26 mouse cellular contexts compared by ENCODE assay signal in the genomic region with DNA sequence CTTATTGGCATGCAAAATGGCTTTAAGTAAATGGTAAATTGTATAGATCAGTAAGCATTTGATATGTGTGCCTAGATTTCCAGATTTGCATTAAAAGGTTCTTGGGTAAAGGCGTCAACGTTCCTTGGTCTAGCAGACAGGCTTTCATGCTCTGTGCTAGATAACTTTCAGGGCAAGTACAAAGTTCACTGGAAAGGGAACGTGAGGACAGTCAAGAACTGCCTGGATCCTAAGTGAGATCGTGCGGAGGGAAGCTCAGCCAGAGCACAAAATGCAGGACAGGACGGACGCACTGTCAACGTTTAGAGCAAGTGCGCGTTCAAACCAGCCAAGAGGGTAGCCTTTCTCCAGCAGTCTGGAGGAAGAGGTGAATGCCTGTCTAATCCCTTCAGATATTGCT. TPM values are rescaled to one million over a fixed set of nuclear protein-coding genes. Genes with fewer than 3 reads are reported as not detected.
A peak's percentile ranks its signal among the peaks of the same experiment; 100 is the strongest.
DNase-seq lines count a peak whose midpoint lies in the region; ATAC-seq and TF ChIP-seq lines count a peak whose summit lies in the region.
"Had no signal": no experiment of that assay in that cellular context is flagged by ENCODE, and none has a peak within 500 bp of the region (broad histone marks: within the 10 kb centered on the region; RNA-seq: fewer than 3 reads in every experiment).

No protein-coding gene starts in this region.

- H3K27me3 ChIP-seq in intestine, embryonic 16.5 days (replicated peaks; ENCODE audit: control insufficient read depth, insufficient read depth, low read length) = no peaks in the 10 kb centered on the region
- H3K27me3 ChIP-seq in intestine, embryonic 15.5 days (replicated peaks) = no peaks in the 10 kb centered on the region
- peaks cover 7% of the 10 kb centered on the region for H3K27me3 ChIP-seq in liver, adult 2 months (ENCODE audit: control insufficient read depth, insufficient read depth, low read length)
- H3K27me3 ChIP-seq in liver, embryonic 11.5 days (replicated peaks; ENCODE audit: control insufficient read depth, insufficient read depth, low read length) = peaks cover 15% of the 10 kb centered on the region
- H3K27me3 ChIP-seq in intestine, postnatal 0 days (replicated peaks; ENCODE audit: control insufficient read depth, insufficient read depth, low read length) = no peaks in the 10 kb centered on the region
- H3K27me3 ChIP-seq: embryonic facial prominence, embryonic 13.5 days; forebrain, embryonic 12.5 days; forebrain, embryonic 15.5 days had no signal

- H3K9me3 ChIP-seq in intestine, embryonic 16.5 days (ENCODE audit: control insufficient read depth, low read length) = no peaks in the 10 kb centered on the region
- H3K9me3 ChIP-seq in intestine, embryonic 15.5 days = no peaks in the 10 kb centered on the region
- no peaks in the 10 kb centered on the region for H3K9me3 ChIP-seq in liver, embryonic 11.5 days (ENCODE audit: control insufficient read depth, low read length)
- H3K9me3 ChIP-seq in intestine, postnatal 0 days (ENCODE audit: control insufficient read depth) = no peaks in the 10 kb centered on the region
- H3K9me3 ChIP-seq: embryonic facial prominence, embryonic 13.5 days; forebrain, embryonic 12.5 days; forebrain, embryonic 15.5 days; heart, embryonic 13.5 days had no signal

- H3K79me2 ChIP-seq in liver, adult 2 months (ENCODE audit: control insufficient read depth, insufficient read depth, low read length) = no peaks in the 10 kb centered on the region

- TF ChIP-seq POLR2A in liver, adult 2 months (IDR thresholded peaks at IDR 0.05; ENCODE audit: extremely low read depth, insufficient read depth, low read length) = no peak

- WGBS in intestine, embryonic 16.5 days = 63% methylated on average over 10 of the region's 10 CpGs
- WGBS in intestine, embryonic 15.5 days = 66% methylated on average over 10 of the region's 10 CpGs
- 35% methylated on average over 10 of the region's 10 CpGs for WGBS in liver, adult 2 months
- WGBS in liver, embryonic 11.5 days = 81% methylated on average over 10 of the region's 10 CpGs
- WGBS in intestine, postnatal 0 days = 49% methylated on average over 10 of the region's 10 CpGs

- ATAC-seq in intestine, embryonic 16.5 days = 0 out of 2 replicates have a peak, but pooled peaks have one; percentile 24
- no peak for ATAC-seq in intestine, embryonic 15.5 days
- ATAC-seq in liver, embryonic 11.5 days (replicated peaks; ENCODE audit: low FRiP score) = no peak
- ATAC-seq in intestine, postnatal 0 days = no peak
- ATAC-seq: activated CD4-positive, CD25-positive, alpha-beta regulatory T cell, adult 4 months; forebrain, embryonic 15.5 days had no signal

- H3K4me1 ChIP-seq in intestine, embryonic 16.5 days (ENCODE audit: control insufficient read depth, insufficient read depth, low read length) = peaks cover 11% of the 10 kb centered on the region; the same call in 1 of the 2 replicates
- peaks cover 8% of the 10 kb centered on the region; the same call in 1 of the 2 replicates for H3K4me1 ChIP-seq in intestine, embryonic 15.5 days (replicated peaks)
- H3K4me1 ChIP-seq in liver, adult 2 months (ENCODE audit: control insufficient read depth, insufficient read depth, low read length) = peaks cover 6% of the 10 kb centered on the region; the same call in 1 of the 2 replicates
- no peaks in the 10 kb centered on the region for H3K4me1 ChIP-seq in liver, embryonic 11.5 days (replicated peaks; ENCODE audit: control insufficient read depth, insufficient read depth, low read length)
- H3K4me1 ChIP-seq in intestine, postnatal 0 days (replicated peaks; ENCODE audit: control insufficient read depth, insufficient read depth, low read length) = 0 out of 2 replicates have a peak, but pooled peaks cover 4% of the 10 kb centered on the region

- no peak overlapping the region for H3K4me3 ChIP-seq in intestine, embryonic 16.5 days (ENCODE audit: low read length)
- no peak overlapping the region for H3K4me3 ChIP-seq in intestine, embryonic 15.5 days (replicated peaks)
- H3K4me3 ChIP-seq in liver, adult 2 months (ENCODE audit: insufficient read depth, low read depth, low read length) = no peak overlapping the region
- no peak overlapping the region for H3K4me3 ChIP-seq in liver, embryonic 11.5 days (ENCODE audit: low read depth, low read length)
- H3K4me3 ChIP-seq in intestine, postnatal 0 days (ENCODE audit: low read depth, low read length) = no peak overlapping the region
- H3K4me3 ChIP-seq: embryonic facial prominence, embryonic 10.5 days; embryonic facial prominence, embryonic 13.5 days; erythroblast, embryonic 14.5 days; forebrain, embryonic 12.5 days; forebrain, embryonic 15.5 days; heart, embryonic 13.5 days had no signal

- DNase-seq in kidney, adult 9 months = peak; percentile 56
- no peak for DNase-seq in kidney, postnatal 4 days
- DNase-seq in liver, adult 2 months (ENCODE audit: extremely low read depth, low read depth, low spot score) = peak; percentile 33
- DNase-seq in liver, embryonic 11.5 days (ENCODE audit: low spot score) = no peak
- no peak for DNase-seq in spleen, postnatal 36 days (ENCODE audit: low spot score in 2 of 2)
- DNase-seq: adrenal gland, adult 8-10 months; adrenal gland, postnatal 25 days; cerebellum, adult 11-12 months; cerebellum, adult 8-10 months; cerebellum, postnatal 10 days; cerebellum, postnatal 36 days; embryo, embryonic 11 days; gastrocnemius, postnatal 25 days; heart, adult 18-20 months; heart, postnatal 14 days; heart, postnatal 4 days had no signal

- no peak overlapping the region for H3K27ac ChIP-seq in intestine, embryonic 16.5 days (ENCODE audit: low read length)
- no peak overlapping the region for H3K27ac ChIP-seq in intestine, embryonic 15.5 days
- H3K27ac ChIP-seq in liver, adult 2 months (replicated peaks; ENCODE audit: insufficient read depth, low read depth, low read length) = no peak overlapping the region
- no peak overlapping the region for H3K27ac ChIP-seq in liver, embryonic 11.5 days (ENCODE audit: low read depth, low read length)
- H3K27ac ChIP-seq in intestine, postnatal 0 days (ENCODE audit: low read depth, low read length) = no peak overlapping the region
- H3K27ac ChIP-seq: embryonic facial prominence, embryonic 10.5 days; embryonic facial prominence, embryonic 13.5 days; forebrain, embryonic 12.5 days; forebrain, embryonic 15.5 days; heart, embryonic 13.5 days had no signal

- H3K9ac ChIP-seq in intestine, embryonic 16.5 days (ENCODE audit: low read depth, low read length) = no peak overlapping the region
- H3K9ac ChIP-seq in intestine, embryonic 15.5 days = no peak overlapping the region
- H3K9ac ChIP-seq in liver, adult 2 months (ENCODE audit: low read depth, low read length) = no peak overlapping the region
- no peak overlapping the region for H3K9ac ChIP-seq in liver, embryonic 11.5 days (ENCODE audit: low read depth, low read length)
- H3K9ac ChIP-seq in intestine, postnatal 0 days (ENCODE audit: low read depth, low read length) = no peak overlapping the region
- H3K9ac ChIP-seq: embryonic facial prominence, embryonic 13.5 days; forebrain, embryonic 12.5 days; forebrain, embryonic 15.5 days; heart, embryonic 13.5 days had no signal

- peaks cover 5% of the 10 kb centered on the region; the same call in 1 of the 2 replicates for H3K36me3 ChIP-seq in intestine, embryonic 16.5 days (ENCODE audit: control insufficient read depth, insufficient read depth, low read length)
- H3K36me3 ChIP-seq in intestine, embryonic 15.5 days = no peaks in the 10 kb centered on the region; the same call in 1 of the 2 replicates
- H3K36me3 ChIP-seq in liver, adult 2 months (ENCODE audit: control insufficient read depth, insufficient read depth, low read length) = no peaks in the 10 kb centered on the region
- no peaks in the 10 kb centered on the region for H3K36me3 ChIP-seq in liver, embryonic 11.5 days (ENCODE audit: control insufficient read depth, insufficient read depth, low read length)
- peaks cover 8% of the 10 kb centered on the region; the same call in 1 of the 2 replicates for H3K36me3 ChIP-seq in intestine, postnatal 0 days (ENCODE audit: control insufficient read depth, insufficient read depth)
- H3K36me3 ChIP-seq: forebrain, embryonic 15.5 days had no signal

- H3K4me2 ChIP-seq in intestine, embryonic 16.5 days (ENCODE audit: low read depth, low read length) = no peak overlapping the region
- no peak overlapping the region for H3K4me2 ChIP-seq in intestine, embryonic 15.5 days (replicated peaks)
- H3K4me2 ChIP-seq in liver, embryonic 11.5 days = no peak overlapping the region
- H3K4me2 ChIP-seq in intestine, postnatal 0 days (replicated peaks; ENCODE audit: low read depth) = 0 out of 2 replicates have a peak overlapping the region, but pooled peaks have one; percentile 1
- H3K4me2 ChIP-seq: embryonic facial prominence, embryonic 13.5 days; forebrain, embryonic 12.5 days; forebrain, embryonic 15.5 days; heart, embryonic 13.5 days had no signal

- no peak for TF ChIP-seq CTCF in liver, adult 2 months (IDR thresholded peaks at IDR 0.05; ENCODE audit: low read depth, low read length)
- no peak for TF ChIP-seq CTCF in intestine, postnatal 0 days (IDR thresholded peaks at IDR 0.05; ENCODE audit: low read depth)

RNA-seq across cellular contexts. Expression of a gene that starts 5.7 kb away (rescaled TPM):
- 37.6 and 39.9 TPM in 2 replicates for polyA plus RNA-seq in intestine, embryonic 16.5 days (2015; fragmentation: Nextera tagmentation; extraction: Ambion mirVana)
- polyA plus RNA-seq in intestine, embryonic 15.5 days (2015; fragmentation: Nextera tagmentation; extraction: Ambion mirVana) = 38.2 and 39.6 TPM in 2 replicates
- 13.5 and 18.3 TPM in 2 replicates for total RNA-seq in liver, adult 2 months (2014; rRNA removed)
- polyA plus RNA-seq in liver, adult 2 months (2012; rRNA removed) = 1.8 and 3.5 TPM in 2 replicates
- polyA plus RNA-seq in liver, embryonic 11.5 days (2014; fragmentation: Nextera tagmentation; extraction: Ambion mirVana) = 23.0 and 23.9 TPM in 2 replicates
- polyA plus RNA-seq in intestine, postnatal 0 days (2015; fragmentation: Nextera tagmentation; extraction: Ambion mirVana) = 14.0 and 14.5 TPM in 2 replicates
- polyA plus RNA-seq: erythroblast, embryonic 14.5 days had no signal

Comparison
In these comparisons a context has a peak if more than half of its experiments do, and no peak if none do; other contexts are left out.
1. DNase-seq: peak in kidney, adult 9 months (single experiment) and liver, adult 2 months (single experiment); none in kidney, postnatal 4 days (0 of 2), liver, embryonic 11.5 days (single experiment) and spleen, postnatal 36 days (0 of 2).